Mouse (Mus musculus) neural tube, embryonic 15.5 days (tissue): ENCODE measurements around the gene Slc25a45. TPM values are rescaled to one million over a fixed set of nuclear protein-coding genes. Genes with fewer than 3 reads are reported as not detected.

Experiments
- ATAC-seq: fragments of 200-750 bp; cut with Nextera tagmentation; 2 replicates; pipeline ENCODE4 v1.8.0; 2017; ENCODE audit warnings: mild to moderate bottlenecking, moderate TSS enrichment, moderate library complexity; ENCODE audit not compliant: low FRiP score
- H3K27ac ChIP-seq: fragments of 300-500 bp; sonication (generic); replicated peaks from 2 replicates; pipeline ENCODE4 v1.5.1; 2015; ENCODE audit warnings: mild to moderate bottlenecking, inconsistent platforms
- H3K27me3 ChIP-seq: fragments of 300-500 bp; sonication (generic); replicated peaks from 2 replicates; pipeline ENCODE4 v1.6.1; 2015; ENCODE audit warnings: inconsistent platforms
- H3K36me3 ChIP-seq: fragments of 300-500 bp; sonication (generic); 2 replicates; pipeline ENCODE4 v1.6.1; 2015; ENCODE audit warnings: inconsistent platforms
- H3K4me1 ChIP-seq: fragments of 300-500 bp; sonication (generic); 2 replicates; pipeline ENCODE4 v1.6.1; 2015; ENCODE audit warnings: inconsistent platforms
- H3K4me2 ChIP-seq: fragments of 300-500 bp; sonication (generic); 2 replicates; pipeline ENCODE4 v1.6.1; 2015; ENCODE audit warnings: inconsistent platforms, mild to moderate bottlenecking, moderate library complexity
- H3K4me3 ChIP-seq: fragments of 300-500 bp; sonication (generic); replicated peaks from 2 replicates; pipeline ENCODE4 v1.5.1; 2015; ENCODE audit warnings: mild to moderate bottlenecking, inconsistent platforms
- H3K9ac ChIP-seq: fragments of 300-500 bp; sonication (generic); replicated peaks from 2 replicates; pipeline ENCODE4 v1.6.1; 2015; ENCODE audit warnings: mild to moderate bottlenecking, inconsistent platforms
- H3K9me3 ChIP-seq: fragments of 300-500 bp; sonication (generic); replicated peaks from 2 replicates; pipeline ENCODE4 v1.6.1; 2016; ENCODE audit warnings: inconsistent platforms
- WGBS: fragments of 180-500 bp; shearing (Covaris S2); methylation state at CpG from one replicate; pipeline ENCODE4 v1.1.7; 2015; ENCODE audit warnings: mixed read lengths; 5-methylcytosine and 5-hydroxymethylcytosine counted together
- polyA plus RNA-seq: library from polyadenylated mRNA; unstranded; fragments of >200 nt; fragmentation: Nextera tagmentation; extraction: Ambion mirVana; gene quantifications from 2 replicates; pipeline ENCODE4 v1.2.1, GENCODE M21; 2015

The Slc25a45 gene
- polyA plus RNA-seq = 2.0 and 3.9 TPM in 2 replicates

DNA sequence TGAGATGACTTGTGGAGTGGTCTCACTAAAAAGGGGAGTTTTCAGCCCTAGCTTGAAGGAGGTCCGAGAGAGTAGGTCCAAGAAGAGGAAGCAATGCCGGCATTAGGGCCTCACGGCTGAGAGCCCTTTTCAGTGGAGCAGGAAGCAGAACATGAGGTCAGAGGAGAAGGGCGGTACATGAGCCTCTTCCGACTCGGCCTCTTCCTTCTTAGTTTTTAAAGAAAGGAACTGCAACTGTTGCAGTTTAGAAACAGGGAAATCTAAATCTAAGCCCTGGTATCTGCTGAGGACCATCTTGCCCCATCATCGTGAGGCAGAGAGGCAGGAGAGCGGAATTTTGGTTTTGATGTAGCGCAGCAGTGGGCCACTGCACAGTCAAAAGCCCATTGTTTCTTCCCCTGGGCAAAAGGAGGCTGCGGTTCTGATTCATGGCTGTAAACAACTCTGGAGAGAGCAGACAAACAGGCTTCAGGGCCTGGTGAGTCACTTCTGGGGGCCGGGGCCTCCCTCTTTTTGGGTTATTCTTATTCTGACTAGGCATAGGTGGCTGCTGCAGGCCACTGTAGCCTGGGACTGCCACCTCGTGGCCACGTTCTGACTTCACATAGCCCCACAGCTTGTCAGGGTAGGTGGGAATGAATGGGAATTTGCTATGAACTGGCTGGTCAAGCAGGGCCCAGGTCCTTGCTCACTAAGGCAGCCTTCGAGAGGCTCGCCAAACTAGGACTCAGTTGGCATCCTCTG lies at the start of gene Slc25a45:
Slc25a45 (plus strand) TSS at position 191 of the 744 bp plus-strand sequence.
- peak; percentile 54; the same call in 1 of the 2 replicates for ATAC-seq
- WGBS = 42% methylated on average over 15 of the region's 15 CpGs
- H3K27ac ChIP-seq = peak within 1 kb of the TSS; percentile 33; the same call in 1 of the 2 replicates

DNA sequence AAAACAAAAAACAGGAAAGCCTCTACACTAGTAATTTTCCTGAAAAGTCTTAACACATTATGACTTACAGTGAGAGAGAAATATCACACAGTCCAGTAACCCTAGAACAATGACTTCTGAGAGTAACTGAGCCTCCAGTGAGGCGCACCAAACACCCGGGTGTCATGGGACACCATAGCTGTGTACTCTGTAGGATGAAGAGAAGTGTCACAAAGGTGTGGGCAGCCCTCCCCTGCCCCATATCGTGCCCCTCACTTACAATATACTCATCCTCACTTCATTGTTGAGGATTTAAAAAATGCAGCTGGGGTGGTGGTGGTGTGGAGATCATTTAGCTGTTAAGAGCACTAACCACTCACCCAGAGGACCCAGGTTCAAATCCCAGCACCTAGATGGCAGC lies 49.5 kb upstream of the Slc25a45 start:
- ATAC-seq = no peak

More for the DNA sequence above, at the start of gene Slc25a45:
- H3K36me3 ChIP-seq = no peaks in the 10 kb centered on the region
- H3K4me2 ChIP-seq = peak within 1 kb of the TSS; percentile 23; the same call in 1 of the 2 replicates
- H3K9ac ChIP-seq = peak within 1 kb of the TSS; percentile 21
- H3K4me1 ChIP-seq = peaks cover 25% of the 10 kb centered on the region
- H3K9me3 ChIP-seq = no peaks in the 10 kb centered on the region
- H3K27me3 ChIP-seq = no peaks in the 10 kb centered on the region
- H3K4me3 ChIP-seq = peak within 1 kb of the TSS; percentile 13; the same call in 1 of the 2 replicates

DNA sequence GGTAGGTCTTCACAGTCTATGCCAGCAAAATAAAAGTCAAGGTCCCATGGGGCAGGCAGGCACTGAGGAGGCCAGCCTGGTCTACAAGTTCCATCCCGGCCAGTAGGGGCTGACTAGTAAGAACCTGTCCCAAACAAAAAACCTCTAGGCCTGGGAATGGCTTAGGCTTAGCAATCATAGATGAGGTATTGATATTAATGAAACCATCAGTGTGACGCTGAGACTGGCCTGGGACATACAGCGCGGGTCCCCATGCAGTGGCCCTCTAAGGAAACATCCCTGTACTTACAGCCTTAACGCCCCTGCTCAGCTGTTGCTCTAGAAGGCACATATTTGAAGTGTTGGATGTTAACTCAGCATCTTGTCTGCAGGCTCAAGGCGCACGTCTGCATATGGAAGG lies 48.7 kb upstream of the Slc25a45 start:
- H3K9ac ChIP-seq = no peak overlapping the region
- no peak overlapping the region for H3K4me3 ChIP-seq
- ATAC-seq = no peak
- no peaks in the 10 kb centered on the region for H3K36me3 ChIP-seq
- no peak overlapping the region for H3K27ac ChIP-seq
- no peaks in the 10 kb centered on the region for H3K27me3 ChIP-seq
- H3K9me3 ChIP-seq = no peaks in the 10 kb centered on the region
- 0 out of 2 replicates have a peak, but pooled peaks cover 8% of the 10 kb centered on the region for H3K4me1 ChIP-seq
- WGBS = 92% methylated on average over 7 of the region's 7 CpGs
- no peak overlapping the region for H3K4me2 ChIP-seq

More for the DNA sequence above, 49.5 kb upstream of the Slc25a45 start:
- Histone ChIP-seq H3K27ac (no peak overlapping the region), H3K27me3 (no peaks in the 10 kb centered on the region), H3K9ac (no peak overlapping the region), H3K4me2 (no peak overlapping the region), H3K9me3 (no peaks in the 10 kb centered on the region), H3K36me3 (no peaks in the 10 kb centered on the region), H3K4me3 (no peak overlapping the region), H3K4me1 (peaks cover 14% of the 10 kb centered on the region; the same call in 1 of the 2 replicates)
- WGBS = 93% methylated on average over 3 of the region's 3 CpGs

DNA sequence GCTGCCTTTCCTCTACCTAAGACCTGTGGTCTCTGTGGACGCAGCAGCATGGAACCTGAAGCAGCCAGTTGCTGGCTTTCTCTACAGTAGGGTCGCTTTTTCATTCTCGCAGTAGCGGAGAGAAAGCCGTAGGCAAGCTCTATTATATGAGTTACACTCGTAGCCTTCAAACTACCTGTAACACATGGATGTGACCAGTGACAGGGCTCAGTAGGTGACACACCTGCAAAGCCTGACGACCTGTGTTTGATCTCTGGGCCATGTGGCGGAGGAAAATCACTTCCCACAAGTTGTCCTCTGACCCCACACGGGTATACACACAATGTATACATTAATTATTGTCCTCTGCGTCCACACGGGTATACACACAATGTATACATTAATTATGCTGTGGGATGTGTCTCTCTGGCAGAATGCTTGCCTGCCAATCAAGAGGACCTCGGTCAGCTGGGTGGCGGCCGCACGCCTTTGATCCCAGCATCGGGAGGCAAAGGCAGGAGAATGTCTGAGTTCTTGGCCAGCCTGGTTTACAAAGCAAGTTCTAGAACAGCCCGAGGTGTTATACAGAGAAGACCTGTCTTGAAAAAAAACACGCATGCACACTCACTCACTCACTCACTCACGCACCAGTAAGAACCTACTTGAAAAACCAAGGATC lies 47.5 kb upstream of the Slc25a45 start:
- no peaks in the 10 kb centered on the region for H3K9me3 ChIP-seq
- H3K27ac ChIP-seq = no peak overlapping the region
- ATAC-seq = no peak
- H3K36me3 ChIP-seq = no peaks in the 10 kb centered on the region
- H3K27me3 ChIP-seq = no peaks in the 10 kb centered on the region
- no peak overlapping the region for H3K4me3 ChIP-seq
- H3K9ac ChIP-seq = no peak overlapping the region
- no peaks in the 10 kb centered on the region for H3K4me1 ChIP-seq
- H3K4me2 ChIP-seq = no peak overlapping the region
- 87% methylated on average over 19 of the region's 19 CpGs for WGBS

DNA sequence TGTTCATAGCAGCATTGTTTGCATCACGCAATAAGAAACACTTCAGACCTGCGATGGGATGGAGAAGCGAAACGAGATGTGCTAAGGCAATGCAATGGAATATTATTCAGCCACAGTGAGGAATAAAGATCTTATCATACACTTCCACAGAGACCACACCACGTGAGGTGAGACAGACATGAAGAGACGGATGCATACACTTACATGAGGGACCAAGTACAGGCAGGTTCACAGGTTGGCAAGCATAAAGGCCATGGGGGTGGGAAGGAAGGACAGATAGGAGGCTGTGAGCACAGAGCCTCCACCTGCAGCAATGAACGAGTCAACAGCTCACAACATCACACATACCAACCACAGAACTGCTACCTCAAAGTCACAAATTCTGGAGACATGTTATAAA lies 46.8 kb upstream of the Slc25a45 start:
- no peaks in the 10 kb centered on the region for H3K9me3 ChIP-seq
- H3K4me3 ChIP-seq = no peak overlapping the region
- 91% methylated on average over 7 of the region's 7 CpGs for WGBS
- no peak overlapping the region for H3K27ac ChIP-seq
- no peaks in the 10 kb centered on the region for H3K27me3 ChIP-seq
- ATAC-seq = no peak
- H3K4me1 ChIP-seq = no peaks in the 10 kb centered on the region
- no peaks in the 10 kb centered on the region for H3K36me3 ChIP-seq
- no peak overlapping the region for H3K9ac ChIP-seq
- no peak overlapping the region for H3K4me2 ChIP-seq

DNA sequence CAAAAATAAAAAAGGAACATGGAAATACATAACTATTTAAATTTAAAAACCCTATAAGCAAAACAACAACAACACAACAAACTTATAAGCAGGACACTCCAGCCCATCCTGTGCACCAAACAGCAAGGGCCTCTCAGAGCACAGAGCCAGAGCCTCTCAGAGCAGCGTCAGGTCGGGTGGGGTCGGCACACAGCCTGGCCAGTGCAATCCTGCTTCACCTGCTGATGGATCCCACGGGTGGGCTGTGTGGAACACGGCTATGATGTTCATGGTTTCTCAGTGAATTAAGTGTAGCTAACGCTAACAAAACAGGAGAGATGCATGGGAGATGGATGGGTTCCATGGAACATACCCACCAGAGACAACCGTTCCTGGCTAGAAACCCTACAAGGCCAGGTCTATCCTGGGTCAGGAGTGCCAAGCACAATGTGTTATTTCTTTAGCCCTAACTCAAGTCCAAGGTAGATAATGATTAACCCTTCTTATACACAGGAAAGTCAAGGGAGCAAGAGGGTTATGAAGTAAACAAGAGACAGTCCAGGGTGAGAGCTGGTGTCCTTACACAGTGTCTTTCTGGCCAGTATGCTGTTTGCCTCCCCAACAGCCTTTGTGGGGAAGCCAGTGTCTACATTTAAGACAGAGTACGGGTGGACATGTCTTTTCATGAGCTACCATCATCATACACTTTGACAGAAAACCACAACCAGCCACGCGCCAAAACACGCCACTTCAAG lies 46.2 kb upstream of the Slc25a45 start:
- no peak overlapping the region for H3K4me3 ChIP-seq
- H3K27me3 ChIP-seq = no peaks in the 10 kb centered on the region
- H3K36me3 ChIP-seq = no peaks in the 10 kb centered on the region
- no peak for ATAC-seq
- H3K9ac ChIP-seq = no peak overlapping the region
- H3K27ac ChIP-seq = no peak overlapping the region
- no peaks in the 10 kb centered on the region for H3K9me3 ChIP-seq
- no peak overlapping the region for H3K4me2 ChIP-seq
- WGBS = 88% methylated on average over 11 of the region's 11 CpGs
- H3K4me1 ChIP-seq = no peaks in the 10 kb centered on the region

DNA sequence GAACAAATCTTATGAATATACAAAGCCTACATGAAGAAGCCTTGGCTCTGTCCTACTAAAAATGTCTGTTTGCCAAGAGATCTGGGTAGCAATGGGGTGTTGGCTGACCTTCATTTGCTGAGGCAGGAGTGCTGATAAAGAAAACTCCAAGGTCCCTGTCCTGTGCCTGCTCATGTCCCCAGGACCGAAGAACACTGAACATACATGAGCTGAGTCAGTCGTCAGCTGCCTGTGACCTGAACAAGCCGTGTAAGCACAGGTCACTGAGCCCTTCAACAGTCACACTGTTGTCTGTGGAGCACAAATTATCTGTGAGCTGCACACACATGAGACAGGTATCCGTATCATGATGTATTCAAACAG lies 45.7 kb upstream of the Slc25a45 start:
- H3K36me3 ChIP-seq = no peaks in the 10 kb centered on the region
- H3K9me3 ChIP-seq = no peaks in the 10 kb centered on the region
- H3K4me3 ChIP-seq = no peak overlapping the region
- no peak overlapping the region for H3K4me2 ChIP-seq
- H3K9ac ChIP-seq = no peak overlapping the region
- H3K27me3 ChIP-seq = no peaks in the 10 kb centered on the region
- no peak overlapping the region for H3K27ac ChIP-seq
- WGBS = 92% methylated on average over 4 of the region's 4 CpGs
- ATAC-seq = no peak
- H3K4me1 ChIP-seq = no peaks in the 10 kb centered on the region

DNA sequence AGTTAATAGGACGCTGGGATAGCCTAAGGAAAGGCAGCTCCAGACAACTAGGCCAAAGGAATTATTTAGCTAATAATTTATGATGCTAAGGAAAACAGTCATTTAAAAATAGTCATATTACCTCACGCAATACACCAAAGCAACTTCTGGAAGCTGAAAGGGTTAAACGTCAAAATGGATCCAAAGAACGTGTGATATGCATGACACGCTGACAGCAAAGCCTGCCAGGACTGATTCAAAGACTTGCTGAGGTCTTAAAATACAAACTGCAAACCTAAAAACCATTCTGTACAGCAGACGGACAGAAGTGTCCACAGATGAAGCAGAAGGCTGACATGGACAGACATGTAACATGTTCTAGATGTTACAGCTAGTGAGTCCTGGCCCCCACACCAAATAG lies 45.3 kb upstream of the Slc25a45 start:
- Histone ChIP-seq H3K4me1 (no peaks in the 10 kb centered on the region), H3K9ac (no peak overlapping the region), H3K4me3 (no peak overlapping the region), H3K36me3 (no peaks in the 10 kb centered on the region), H3K4me2 (no peak overlapping the region), H3K9me3 (no peaks in the 10 kb centered on the region), H3K27ac (no peak overlapping the region), H3K27me3 (no peaks in the 10 kb centered on the region)
- WGBS = 82% methylated on average over 6 of the region's 6 CpGs
- no peak for ATAC-seq

DNA sequence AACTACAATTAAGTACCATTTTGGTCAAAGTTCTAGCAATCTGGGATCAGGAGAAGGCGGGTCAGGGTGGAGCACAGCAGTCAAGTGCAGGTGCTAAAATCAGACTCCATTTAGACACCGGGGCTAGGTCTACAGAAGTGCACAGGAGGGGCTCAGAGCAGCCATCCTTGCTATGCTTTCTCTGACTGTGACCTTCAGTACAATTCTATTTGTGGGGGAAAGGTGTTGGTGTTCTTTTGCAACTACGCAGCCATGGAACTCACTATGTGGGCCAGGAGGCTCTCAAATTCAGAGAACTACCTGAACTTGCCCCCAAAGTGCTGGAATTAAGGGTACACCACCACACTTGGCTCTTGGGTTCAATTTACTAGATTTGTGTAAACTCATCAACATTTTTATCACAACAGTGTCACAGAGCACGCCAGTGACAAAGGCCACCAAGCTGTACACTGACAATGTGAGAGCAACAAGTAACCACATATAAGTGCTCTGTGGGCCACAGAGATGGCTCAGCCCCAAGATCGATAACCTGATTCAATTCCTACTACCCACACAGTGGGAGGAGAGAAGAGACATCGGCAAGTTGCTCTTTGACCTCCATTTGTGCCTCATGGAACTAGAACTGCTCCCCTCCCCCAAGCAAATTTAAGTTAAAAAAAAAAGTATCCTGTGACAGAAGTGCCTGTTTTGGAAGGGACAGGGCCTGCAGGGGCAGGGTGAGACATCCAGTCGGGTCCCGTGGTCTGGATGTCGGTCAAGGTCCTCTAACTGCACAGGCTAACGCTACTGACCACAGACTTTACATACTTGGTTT lies 44.1 kb upstream of the Slc25a45 start:
- Histone ChIP-seq H3K27me3 (no peaks in the 10 kb centered on the region), H3K9ac (no peak overlapping the region), H3K27ac (no peak overlapping the region), H3K4me3 (no peak overlapping the region), H3K4me2 (no peak overlapping the region), H3K9me3 (no peaks in the 10 kb centered on the region), H3K4me1 (no peaks in the 10 kb centered on the region), H3K36me3 (no peaks in the 10 kb centered on the region)
- 92% methylated on average over 10 of the region's 10 CpGs for WGBS
- no peak for ATAC-seq

DNA sequence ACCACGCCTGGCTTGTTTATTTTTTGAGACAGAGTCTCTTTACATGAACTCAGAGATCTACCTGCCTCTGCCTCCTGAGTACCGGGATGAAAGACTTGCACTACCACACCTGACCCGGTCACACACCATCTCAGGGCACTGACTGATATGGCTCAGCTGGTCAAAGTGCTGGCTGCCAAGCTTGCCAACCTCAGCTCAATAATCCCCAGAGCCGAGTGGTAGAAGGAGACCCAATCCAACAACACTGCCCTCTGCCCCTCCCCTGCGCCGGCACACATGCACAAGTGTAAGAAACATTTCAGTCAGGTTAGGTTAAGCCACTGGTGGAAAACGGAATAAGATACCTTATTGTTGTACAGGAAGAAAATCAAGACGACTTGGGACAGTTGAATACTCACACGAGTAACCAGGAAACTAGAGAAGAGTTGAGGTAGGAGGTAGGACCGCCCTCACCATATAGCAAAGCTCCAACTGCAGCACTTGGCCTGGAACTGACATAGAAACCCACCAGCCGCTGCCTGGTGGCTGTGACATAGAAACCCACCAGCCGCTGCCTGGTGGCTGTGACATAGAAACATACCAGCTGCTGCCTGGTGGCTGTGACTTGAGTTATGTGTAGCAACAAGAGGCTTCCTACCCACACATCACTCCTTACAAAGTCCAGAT lies 43.2 kb upstream of the Slc25a45 start:
- no peak for ATAC-seq
- H3K4me1 ChIP-seq = no peaks in the 10 kb centered on the region
- no peak overlapping the region for H3K4me3 ChIP-seq
- no peaks in the 10 kb centered on the region for H3K9me3 ChIP-seq
- H3K27ac ChIP-seq = no peak overlapping the region
- no peaks in the 10 kb centered on the region for H3K36me3 ChIP-seq
- no peaks in the 10 kb centered on the region for H3K27me3 ChIP-seq
- H3K4me2 ChIP-seq = no peak overlapping the region
- H3K9ac ChIP-seq = no peak overlapping the region
- WGBS = 94% methylated on average over 12 of the region's 12 CpGs
